Mouse (Mus musculus) testis, postnatal 14 days (tissue): ENCODE results near the gene Tiam2.
"Not testable (repeated sequence)": the region's sequence is repeated elsewhere in the genome, so short reads cannot be mapped to it uniquely, and the experiment has no call there.

Experiments
- DNase-seq: peaks from one replicate; pipeline ENCODE4 v3.0.0; 2021; ENCODE audit warnings: low spot score

The Tiam2 gene

GRCm38 (mm10) chr17:3344872-3345271 lies 18.5 kb downstream of the Tiam2 start:
- no peak for DNase-seq

- DNase-seq, result no peak
Observed at GRCm38 (mm10) chr17:3345276-3345885, 19.0 kb downstream of the Tiam2 start.

GRCm38 (mm10) chr17:3347800-3348199 lies 21.4 kb downstream of the Tiam2 start:
- DNase-seq, result no peak

GRCm38 (mm10) chr17:3349331-3349730 lies 23.0 kb downstream of the Tiam2 start:
- DNase-seq, result no peak

GRCm38 (mm10) chr17:3349939-3350338 lies 23.6 kb downstream of the Tiam2 start:
- DNase-seq, result no peak

- DNase-seq, result no peak
Observed at GRCm38 (mm10) chr17:3350405-3350804, 24.0 kb downstream of the Tiam2 start.

GRCm38 (mm10) chr17:3351668-3352067 lies 25.3 kb downstream of the Tiam2 start:
- no peak for DNase-seq

- not testable (repeated sequence) for DNase-seq
Observed at GRCm38 (mm10) chr17:3353141-3353540, 26.8 kb downstream of the Tiam2 start.

- no peak for DNase-seq
Observed at GRCm38 (mm10) chr17:3354856-3355255, 28.5 kb downstream of the Tiam2 start.

- no peak for DNase-seq
Observed at GRCm38 (mm10) chr17:3356633-3357365, 30.4 kb downstream of the Tiam2 start.

GRCm38 (mm10) chr17:3360236-3360635 lies 33.9 kb downstream of the Tiam2 start:
- no peak for DNase-seq

- no peak for DNase-seq
Observed at GRCm38 (mm10) chr17:3361751-3362150, 35.4 kb downstream of the Tiam2 start.

- no peak for DNase-seq
Observed at GRCm38 (mm10) chr17:3363216-3363615, 36.8 kb downstream of the Tiam2 start.

GRCm38 (mm10) chr17:3366741-3367140 lies 40.4 kb downstream of the Tiam2 start:
- DNase-seq, result no peak

GRCm38 (mm10) chr17:3368386-3368785 lies 42.0 kb downstream of the Tiam2 start:
- no peak for DNase-seq

- peak; percentile 26 for DNase-seq
Observed at GRCm38 (mm10) chr17:3369631-3370030, 43.3 kb downstream of the Tiam2 start.

GRCm38 (mm10) chr17:3378606-3379005 lies 52.2 kb downstream of the Tiam2 start:
- DNase-seq, result no peak

GRCm38 (mm10) chr17:3379753-3380588 lies 53.6 kb downstream of the Tiam2 start:
- no peak for DNase-seq

GRCm38 (mm10) chr17:3385391-3385790 lies 59.0 kb downstream of the Tiam2 start:
- no peak for DNase-seq

GRCm38 (mm10) chr17:3387819-3388218 lies 61.4 kb downstream of the Tiam2 start:
- no peak for DNase-seq

- DNase-seq, result no peak
Observed at GRCm38 (mm10) chr17:3389741-3390140, 63.4 kb downstream of the Tiam2 start.

- no peak for DNase-seq
Observed at GRCm38 (mm10) chr17:3393981-3394380, 67.6 kb downstream of the Tiam2 start.

GRCm38 (mm10) chr17:3394985-3395384 lies 68.6 kb downstream of the Tiam2 start:
- DNase-seq, result no peak
